Mouse (Mus musculus) regulatory T cell (primary cell): ENCODE results near the gene Rsrp1.

Experiments used
- in situ Hi-C: fragments of 300-600 bp; cut with MboI, MseI; formaldehyde crosslinking; loops from one replicate; pipeline ENCODE4 v1.15.1; 2025; ENCODE audit warnings: high pct_unique_total_duplicates

Rsrp1 gene

GRCm38 (mm10) chr4:134963021-134963776, 39.8 kb downstream of the Rsrp1 start:
- in situ Hi-C loops = no loop called here

- in situ Hi-C loops = loop anchor here (5.0 kb wide), 1 partner anchor 64 kb away; no protein-coding TSS in a partner anchor
These were observed 44.7 kb downstream of the Rsrp1 start for GRCm38 (mm10) chr4:134967887-134968604.

- in situ Hi-C loops = loop anchor here (5.0 kb wide), 1 partner anchor 64 kb away; no protein-coding TSS in a partner anchor
These were observed 45.2 kb downstream of the Rsrp1 start for GRCm38 (mm10) chr4:134968605-134968976.

GRCm38 (mm10) chr4:134975261-134975928, 52.0 kb downstream of the Rsrp1 start:
- in situ Hi-C loops = loop anchor here (25.0 kb wide), 1 partner anchor 1687 kb away; no protein-coding TSS in a partner anchor

- in situ Hi-C loops = loop anchor here (25.0 kb wide), 1 partner anchor 1686 kb away; no protein-coding TSS in a partner anchor
These were observed 52.5 kb downstream of the Rsrp1 start for GRCm38 (mm10) chr4:134975929-134976308.
